Mouse (Mus musculus) forebrain, embryonic 12.5 days (tissue): Measurements from ENCODE around the gene Mamdc4. TPM values are rescaled to one million over a fixed set of nuclear protein-coding genes. Genes with fewer than 3 reads are reported as not detected.

Source experiments
- polyA plus RNA-seq: library from polyadenylated mRNA; unstranded; fragments of >200 nt; fragmentation: Nextera tagmentation; extraction: Ambion mirVana; gene quantifications from 2 replicates; pipeline ENCODE4 v1.2.1, GENCODE M21; 2016

Gene Mamdc4
- polyA plus RNA-seq, 1 experiment from 2014 or later: 5.2 TPM

Other genes starting within 250 kb of the Mamdc4 start
- gene Man1b1, start 242.5 kb downstream of the Mamdc4 start, polyA plus RNA-seq: 74.8 and 80.8 TPM in 2 replicates
- 18.0 and 19.9 TPM in 2 replicates for gene Dpp7, start 218.5 kb downstream of the Mamdc4 start, polyA plus RNA-seq
- gene Uap1l1, start 209.2 kb downstream of the Mamdc4 start, polyA plus RNA-seq: 4.0 and 4.3 TPM in 2 replicates
- gene Sapcd2, start 202.5 kb downstream of the Mamdc4 start, polyA plus RNA-seq: 60.8 and 67.8 TPM in 2 replicates
- gene Entpd2, start 179.0 kb downstream of the Mamdc4 start, polyA plus RNA-seq: 0.22 TPM in 1 of 2 replicates, not detected in the other
- 192 and 198 TPM in 2 replicates for gene Npdc1, start 175.5 kb downstream of the Mamdc4 start, polyA plus RNA-seq
- 0.14 TPM in 1 of 2 replicates, not detected in the other for gene Fut7, start 151.6 kb downstream of the Mamdc4 start, polyA plus RNA-seq
- 10.9 and 12.5 TPM in 2 replicates for gene Abca2, start 146.1 kb downstream of the Mamdc4 start, polyA plus RNA-seq
- 1.1 and 2.0 TPM in 2 replicates for gene Clic3, start 118.0 kb downstream of the Mamdc4 start, polyA plus RNA-seq
- gene Paxx, start 113.8 kb downstream of the Mamdc4 start, polyA plus RNA-seq: 34.5 and 39.1 TPM in 2 replicates
- gene Ptgds, start 104.8 kb downstream of the Mamdc4 start, polyA plus RNA-seq: 0.69 and 1.3 TPM in 2 replicates
- not detected in 2 replicates for gene Lcn12, start 80.9 kb downstream of the Mamdc4 start, polyA plus RNA-seq
- gene Fbxw5, start 74.1 kb downstream of the Mamdc4 start, polyA plus RNA-seq: 102 and 110 TPM in 2 replicates
- 4.7 and 5.4 TPM in 2 replicates for gene C8g, start 73.1 kb downstream of the Mamdc4 start, polyA plus RNA-seq
- 33.8 and 36.8 TPM in 2 replicates for gene Traf2, start 27.9 kb downstream of the Mamdc4 start, polyA plus RNA-seq
- gene Edf1, start 17.0 kb downstream of the Mamdc4 start, polyA plus RNA-seq: 332 and 360 TPM in 2 replicates
- 154 and 158 TPM in 2 replicates for gene Phpt1, start 379 bp upstream of the Mamdc4 start, polyA plus RNA-seq
- 0.91 and 1.5 TPM in 2 replicates for gene Ajm1, start 6.9 kb upstream of the Mamdc4 start, polyA plus RNA-seq
- gene Rabl6, start 33.7 kb upstream of the Mamdc4 start, polyA plus RNA-seq: 76.6 and 76.8 TPM in 2 replicates
- gene Ccdc183, start 42.8 kb upstream of the Mamdc4 start, polyA plus RNA-seq: 0.22 and 0.23 TPM in 2 replicates
- gene Tmem141, start 47.2 kb upstream of the Mamdc4 start, polyA plus RNA-seq: 13.2 and 13.4 TPM in 2 replicates
- 0.83 and 0.88 TPM in 2 replicates for gene Fcna, start 53.2 kb upstream of the Mamdc4 start, polyA plus RNA-seq
- not detected in 2 replicates for gene Lcn8, start 78.3 kb upstream of the Mamdc4 start, polyA plus RNA-seq
- not detected in 2 replicates for gene Lcn5, start 83.1 kb upstream of the Mamdc4 start, polyA plus RNA-seq
- gene Lcn6, start 101.9 kb upstream of the Mamdc4 start, polyA plus RNA-seq: not detected in 2 replicates
- not detected in 2 replicates for gene Lcn10, start 107.9 kb upstream of the Mamdc4 start, polyA plus RNA-seq
- gene Obp2a, start 125.2 kb upstream of the Mamdc4 start, polyA plus RNA-seq: not detected in 2 replicates
- gene Bmyc, start 131.9 kb upstream of the Mamdc4 start, polyA plus RNA-seq: 81.0 and 81.8 TPM in 2 replicates
- gene Obp2b, start 162.2 kb upstream of the Mamdc4 start, polyA plus RNA-seq: not detected in 2 replicates
- gene Lcn3, start 190.7 kb upstream of the Mamdc4 start, polyA plus RNA-seq: not detected in 2 replicates
- not detected in 2 replicates for gene Lcn11, start 202.2 kb upstream of the Mamdc4 start, polyA plus RNA-seq
- not detected in 2 replicates for gene Gm13539, start 207.4 kb upstream of the Mamdc4 start, polyA plus RNA-seq
- not detected in 2 replicates for gene Glt6d1, start 241.0 kb upstream of the Mamdc4 start, polyA plus RNA-seq
- gene Lcn9, start 248.3 kb upstream of the Mamdc4 start, polyA plus RNA-seq: not detected in 2 replicates